Mouse (Mus musculus) forebrain, embryonic 13.5 days (tissue): ENCODE results near the gene Ppp4r1. TPM values are rescaled to one million over a fixed set of nuclear protein-coding genes. Genes with fewer than 3 reads are reported as not detected.

Source experiments
- ATAC-seq: fragments of 200-750 bp; cut with Nextera tagmentation; 2 replicates; pipeline ENCODE4 v1.8.0; 2017
- H3K27ac ChIP-seq: fragments of 300-500 bp; sonication (generic); 2 replicates; pipeline ENCODE4 v1.5.1; 2015; ENCODE audit warnings: inconsistent platforms, mild to moderate bottlenecking, moderate library complexity
- H3K27me3 ChIP-seq: fragments of 300-500 bp; sonication (generic); 2 replicates; pipeline ENCODE4 v1.6.1; 2015; ENCODE audit warnings: mild to moderate bottlenecking, inconsistent platforms
- H3K36me3 ChIP-seq: fragments of 300-500 bp; sonication (generic); 2 replicates; pipeline ENCODE4 v1.6.1; 2015; ENCODE audit warnings: mild to moderate bottlenecking, inconsistent platforms; ENCODE audit not compliant: poor library complexity, severe bottlenecking
- H3K4me1 ChIP-seq: fragments of 300-500 bp; sonication (generic); 2 replicates; pipeline ENCODE4 v1.6.1; 2015; ENCODE audit warnings: inconsistent platforms
- H3K4me2 ChIP-seq: fragments of 300-500 bp; sonication (generic); 2 replicates; pipeline ENCODE4 v1.6.1; 2015; ENCODE audit warnings: inconsistent platforms, mild to moderate bottlenecking, moderate library complexity
- H3K4me3 ChIP-seq: fragments of 300-500 bp; sonication (generic); 2 replicates; pipeline ENCODE4 v1.5.1; 2015; ENCODE audit warnings: mild to moderate bottlenecking, inconsistent platforms
- H3K9ac ChIP-seq: fragments of 300-500 bp; sonication (generic); 2 replicates; pipeline ENCODE4 v1.6.1; 2015; ENCODE audit warnings: mild to moderate bottlenecking, inconsistent platforms
- H3K9me3 ChIP-seq: fragments of 300-500 bp; sonication (generic); replicated peaks from 2 replicates; pipeline ENCODE4 v1.6.1; 2016; ENCODE audit warnings: inconsistent platforms
- WGBS: fragments of 180-500 bp; shearing (Covaris S2); methylation state at CpG from one replicate; pipeline ENCODE4 v1.1.7; 2015; 5-methylcytosine and 5-hydroxymethylcytosine counted together
- polyA plus RNA-seq: library from polyadenylated mRNA; unstranded; fragments of >200 nt; fragmentation: Nextera tagmentation; extraction: Ambion mirVana; gene quantifications from 2 replicates; pipeline ENCODE4 v1.2.1, GENCODE M21; 2015

Gene Ppp4r1
- polyA plus RNA-seq, 1 experiment from 2014 or later: 46.5 TPM

- no peaks in the 10 kb centered on the region for H3K9me3 ChIP-seq
- no peak for ATAC-seq
- peaks cover 34% of the 10 kb centered on the region for H3K4me1 ChIP-seq
- H3K36me3 ChIP-seq: no peaks in the 10 kb centered on the region
- no peaks in the 10 kb centered on the region for H3K27me3 ChIP-seq
- no peak overlapping the region for H3K27ac ChIP-seq
- peak overlapping the region; percentile 85 for H3K4me3 ChIP-seq
- 82% methylated on average over 9 of the region's 9 CpGs for WGBS
- H3K4me2 ChIP-seq: peak overlapping the region; percentile 94
- H3K9ac ChIP-seq: peak overlapping the region; percentile 82
Observed at GRCm38 (mm10) chr17:65886571-65886970, 104.2 kb downstream of the Ppp4r1 start.

- H3K36me3 ChIP-seq: no peaks in the 10 kb centered on the region
- no peak overlapping the region for H3K9ac ChIP-seq
- 85% methylated on average over 5 of the region's 5 CpGs for WGBS
- H3K27ac ChIP-seq: no peak overlapping the region
- no peaks in the 10 kb centered on the region for H3K27me3 ChIP-seq
- H3K9me3 ChIP-seq: no peaks in the 10 kb centered on the region
- ATAC-seq: no peak
- H3K4me2 ChIP-seq: no peak overlapping the region
- peaks cover 10% of the 10 kb centered on the region for H3K4me1 ChIP-seq
- no peak overlapping the region for H3K4me3 ChIP-seq
Observed at GRCm38 (mm10) chr17:65889476-65889875, 107.1 kb downstream of the Ppp4r1 start.

Other genes with a start within 250 kb of the Ppp4r1 start
- gene Tmem232, start 241.8 kb upstream of the Ppp4r1 start, polyA plus RNA-seq: 0.14 and 0.18 TPM in 2 replicates
- gene Vapa, start 169.0 kb upstream of the Ppp4r1 start, polyA plus RNA-seq: 221 and 223 TPM in 2 replicates
- gene Txndc2, start 140.4 kb upstream of the Ppp4r1 start, polyA plus RNA-seq: 0.09 and 0.16 TPM in 2 replicates
- 66.6 and 81.7 TPM in 2 replicates for gene Rab31, start 9.8 kb upstream of the Ppp4r1 start, polyA plus RNA-seq
- gene Ralbp1, start 103.2 kb downstream of the Ppp4r1 start, polyA plus RNA-seq: 56.9 and 58.4 TPM in 2 replicates
- 75.2 and 84.1 TPM in 2 replicates for gene Twsg1, start 168.7 kb downstream of the Ppp4r1 start, polyA plus RNA-seq